In genomic region chr1:38141371-38141770, GRCm38 (mm10) we compare ENCODE assay signal across 30 mouse cellular contexts.
"Had no signal": no experiment of that assay in that cellular context is flagged by ENCODE, and none has a peak within 500 bp of the region (broad histone marks: within the 10 kb centered on the region; RNA-seq: fewer than 3 reads in every experiment).

No protein-coding gene starts in this region.

- H3K27me3 ChIP-seq: limb, embryonic 12.5 days; limb, embryonic 13.5 days; limb, embryonic 15.5 days; liver, embryonic 12.5 days; liver, embryonic 13.5 days; liver, embryonic 15.5 days; lung, embryonic 15.5 days; midbrain, embryonic 12.5 days; midbrain, embryonic 13.5 days; midbrain, embryonic 15.5 days; neural tube, embryonic 12.5 days had no signal

- H3K4me3 ChIP-seq: left cerebral cortex, adult 2 months; limb, embryonic 10.5 days; limb, embryonic 12.5 days; limb, embryonic 13.5 days; limb, embryonic 15.5 days; liver, embryonic 12.5 days; liver, embryonic 13.5 days; liver, embryonic 15.5 days; lung, embryonic 15.5 days; megakaryocyte, embryonic 14.5 days; midbrain, embryonic 10.5 days; midbrain, embryonic 12.5 days; midbrain, embryonic 13.5 days; midbrain, embryonic 15.5 days; myocyte; neural tube, embryonic 12.5 days had no signal

- H3K4me2 ChIP-seq: limb, embryonic 12.5 days; limb, embryonic 13.5 days; limb, embryonic 15.5 days; liver, embryonic 11.5 days; liver, embryonic 12.5 days; liver, embryonic 13.5 days; liver, embryonic 15.5 days; lung, embryonic 14.5 days; lung, embryonic 15.5 days; midbrain, embryonic 12.5 days; midbrain, embryonic 13.5 days; midbrain, embryonic 15.5 days; neural tube, embryonic 12.5 days had no signal

- DNase-seq: liver; liver, embryonic 13.5 days; liver, postnatal 0 days; lung, adult 18-20 months; lung, adult 2 months; lung, postnatal 10 days; lung, postnatal 14 days; lung, postnatal 36 days; lung, postnatal 4 days; midbrain, embryonic 14.5 days had no signal

- H3K36me3 ChIP-seq: limb, embryonic 10.5 days; limb, embryonic 12.5 days; limb, embryonic 13.5 days; limb, embryonic 15.5 days; liver, embryonic 12.5 days; liver, embryonic 13.5 days; liver, embryonic 15.5 days; lung, embryonic 15.5 days; midbrain, embryonic 10.5 days; midbrain, embryonic 12.5 days; midbrain, embryonic 13.5 days; midbrain, embryonic 15.5 days; neural tube, embryonic 12.5 days had no signal

- H3K4me1 ChIP-seq: limb, embryonic 10.5 days; limb, embryonic 12.5 days; limb, embryonic 13.5 days; limb, embryonic 15.5 days; liver, embryonic 12.5 days; liver, embryonic 13.5 days; liver, embryonic 15.5 days; lung, embryonic 15.5 days; midbrain, embryonic 10.5 days; midbrain, embryonic 12.5 days; midbrain, embryonic 13.5 days; midbrain, embryonic 15.5 days; neural tube, embryonic 12.5 days had no signal

- ATAC-seq: liver, embryonic 12.5 days; liver, postnatal 0 days; lung, postnatal 0 days; midbrain, embryonic 13.5 days; midbrain, embryonic 15.5 days had no signal

- H3K27ac ChIP-seq: left cerebral cortex, adult 2 months; limb, embryonic 10.5 days; limb, embryonic 12.5 days; limb, embryonic 13.5 days; limb, embryonic 15.5 days; liver, embryonic 12.5 days; liver, embryonic 13.5 days; liver, embryonic 14.5 days; liver, embryonic 15.5 days; lung, embryonic 15.5 days; macrophage; midbrain, embryonic 10.5 days; midbrain, embryonic 12.5 days; midbrain, embryonic 13.5 days; midbrain, embryonic 15.5 days; neural tube, embryonic 12.5 days had no signal

- H3K9ac ChIP-seq: limb, embryonic 12.5 days; limb, embryonic 13.5 days; limb, embryonic 15.5 days; liver, embryonic 12.5 days; liver, embryonic 13.5 days; liver, embryonic 14.5 days; liver, embryonic 15.5 days; liver, postnatal 0 days; lung, embryonic 14.5 days; lung, embryonic 15.5 days; midbrain, embryonic 12.5 days; midbrain, embryonic 13.5 days; midbrain, embryonic 15.5 days; neural tube, embryonic 12.5 days had no signal

- H3K9me3 ChIP-seq: limb, embryonic 10.5 days; limb, embryonic 12.5 days; limb, embryonic 13.5 days; limb, embryonic 15.5 days; liver, embryonic 12.5 days; liver, embryonic 13.5 days; liver, embryonic 15.5 days; lung, embryonic 15.5 days; midbrain, embryonic 10.5 days; midbrain, embryonic 12.5 days; midbrain, embryonic 13.5 days; midbrain, embryonic 15.5 days; neural tube, embryonic 12.5 days had no signal
